Mouse (Mus musculus) stomach, postnatal 0 days (tissue): ENCODE data around the gene Dlgap3.

ENCODE experiments used
- CTCF ChIP-seq: IDR thresholded peaks from 2 replicates; pipeline ENCODE4 v1.5.1; 2016; ENCODE audit warnings: antibody characterized with exemption, low read depth, mild to moderate bottlenecking, moderate library complexity
- EP300 ChIP-seq: optimal IDR thresholded peaks from 2 replicates; pipeline ENCODE3; 2016; ENCODE audit warnings: antibody characterized with exemption

GRCm38 (mm10) chr4:127192704-127193103 lies 23.7 kb downstream of the Dlgap3 start:
- TF ChIP-seq EP300 (no peak), CTCF (no peak)
